Mouse (Mus musculus) left cerebral cortex, postnatal 4 days (tissue): ENCODE data around the gene 4930522H14Rik. TPM values are rescaled to one million over a fixed set of nuclear protein-coding genes. Genes with fewer than 3 reads are reported as not detected.

Experiments used
- DNase-seq: peaks from one replicate; pipeline ENCODE4 v3.0.0-alpha.2; 2022
- intact Hi-C: fragments of 180-260 bp; cut with DNase I; formaldehyde crosslinking; loops from one replicate; pipeline ENCODE4 v1.15.1; 2025
- total RNA-seq, 2 experiments: library from RNA; stranded (reverse); gene quantifications; 2 replicates each; pipeline ENCODE4 v1.2.3; 2021

The 4930522H14Rik gene
- total RNA-seq, 2 experiments from 2014 or later: not detected

DNA sequence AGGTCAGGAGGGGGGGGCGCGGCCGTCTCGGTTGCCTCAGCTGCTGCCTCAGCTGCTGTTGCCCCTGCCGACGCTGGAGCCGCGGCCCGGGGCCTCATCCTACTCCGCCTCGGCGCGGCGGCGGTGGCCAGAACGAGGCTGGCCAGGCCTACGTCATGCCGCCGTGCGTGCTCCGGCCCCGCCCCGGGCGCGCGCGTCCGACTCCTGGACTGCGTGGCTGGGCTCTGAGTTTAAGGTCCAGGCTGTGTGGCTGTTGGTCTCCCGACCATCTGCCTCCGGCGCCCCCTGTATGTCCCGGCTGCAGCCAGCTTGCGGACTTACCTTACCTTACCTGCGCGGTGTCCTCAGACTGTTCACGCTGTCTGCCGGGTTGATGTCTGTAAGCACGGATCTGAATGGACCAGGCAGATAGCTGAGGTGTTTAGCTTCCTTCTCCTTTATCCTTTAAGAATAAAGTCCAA lies 54.5 kb downstream of the 4930522H14Rik start:
- intact Hi-C loops: loop anchor here (5.0 kb wide), 1 partner anchor 191 kb away; the partner anchor contains the start of gene Cdkn2c
- DNase-seq: peak; percentile 94

- peak; percentile 54 for DNase-seq
- intact Hi-C loops: loop anchor here (5.0 kb wide), 1 partner anchor 191 kb away; the partner anchor contains the start of gene Cdkn2c
Observed at GRCm38 (mm10) chr4:109475577-109476553, 55.2 kb downstream of the 4930522H14Rik start.

DNA sequence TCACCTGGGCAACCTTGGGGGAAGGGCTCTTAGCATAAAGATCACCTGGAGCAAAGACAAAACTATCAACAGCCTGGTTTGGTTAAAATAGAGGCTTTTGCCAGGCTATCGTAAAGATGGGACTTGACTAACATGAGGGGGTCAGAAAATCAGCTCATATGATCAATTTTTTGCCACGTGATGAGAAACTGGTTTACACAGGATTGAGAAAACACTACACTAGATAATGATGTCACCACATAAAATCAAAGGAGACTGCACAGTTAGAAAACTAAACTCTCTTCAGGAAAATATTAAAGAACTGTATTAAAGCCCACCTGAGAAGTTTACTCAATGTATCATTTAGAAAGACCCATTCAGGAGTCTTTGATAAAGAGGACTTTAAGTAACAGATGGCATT lies 56.0 kb downstream of the 4930522H14Rik start:
- intact Hi-C loops: loop anchor here (5.0 kb wide), 1 partner anchor 192 kb away; the partner anchor contains the start of gene Cdkn2c
- no peak for DNase-seq

GRCm38 (mm10) chr4:109472566-109472965 lies 58.5 kb downstream of the 4930522H14Rik start:
- no peak for DNase-seq
- intact Hi-C loops: no loop called here

GRCm38 (mm10) chr4:109471606-109472005 lies 59.5 kb downstream of the 4930522H14Rik start:
- DNase-seq: no peak

GRCm38 (mm10) chr4:109467687-109468086 lies 63.4 kb downstream of the 4930522H14Rik start:
- intact Hi-C loops: no loop called here
- DNase-seq: no peak

More at GRCm38 (mm10) chr4:109471606-109472005, 59.5 kb downstream of the 4930522H14Rik start:
- intact Hi-C loops: no loop called here

- intact Hi-C loops: no loop called here
Observed at GRCm38 (mm10) chr4:109463892-109464291, 67.2 kb downstream of the 4930522H14Rik start.

GRCm38 (mm10) chr4:109460421-109461179 lies 70.5 kb downstream of the 4930522H14Rik start:
- no peak for DNase-seq
- intact Hi-C loops: no loop called here

More at GRCm38 (mm10) chr4:109463892-109464291, 67.2 kb downstream of the 4930522H14Rik start:
- DNase-seq: no peak

DNA sequence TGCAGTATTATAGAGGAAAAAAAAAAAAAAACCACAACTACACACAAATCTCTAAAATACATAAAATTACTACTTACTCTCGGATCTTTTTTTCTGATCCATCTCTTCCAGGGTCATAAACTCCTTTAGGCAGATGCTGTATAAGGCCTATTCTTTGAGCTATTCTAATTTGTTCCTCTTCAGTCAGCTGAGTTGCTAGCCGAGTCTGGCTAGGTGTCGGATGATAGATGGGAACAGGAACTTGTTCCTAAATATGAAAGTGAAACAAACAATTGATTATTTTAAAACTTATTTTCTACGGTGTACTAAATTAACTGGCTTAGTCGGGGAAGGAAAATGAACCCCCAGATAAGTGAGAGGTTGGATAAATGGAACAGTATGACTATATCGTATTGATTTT lies 74.3 kb downstream of the 4930522H14Rik start:
- no peak for DNase-seq
- intact Hi-C loops: no loop called here

Other genes with a start within 250 kb of the 4930522H14Rik start
- gene Ttc39a, start 124.7 kb downstream of the 4930522H14Rik start, total RNA-seq: 1 to 10 TPM; 1.4 to 1.6 TPM
- 100 to 1,000 TPM; 136 to 141 TPM for gene Rnf11, start 46.6 kb downstream of the 4930522H14Rik start, total RNA-seq
- 10 to 100 TPM in 1 of 2 experiments, 1 to 10 TPM in 1; 8.1 to 10.4 TPM for gene Cdkn2c, start 135.9 kb upstream of the 4930522H14Rik start, total RNA-seq
- gene Faf1, start 145.3 kb upstream of the 4930522H14Rik start, total RNA-seq: 10 to 100 TPM; 43.6 TPM